Mouse (Mus musculus) MEL (cell line): ENCODE results near the gene Gm20388. TPM values are rescaled to one million over a fixed set of nuclear protein-coding genes. Genes with fewer than 3 reads are reported as not detected.

ENCODE experiments used
- DNase-seq: peaks from one replicate; pipeline ENCODE4 v3.0.0; 2011; ENCODE audit warnings: low read depth, low spot score
- H3K27ac ChIP-seq: 2 replicates; pipeline ENCODE4 v1.5.1; 2012; ENCODE audit warnings: low read depth, mild to moderate bottlenecking, control low read depth, low read length, moderate library complexity; ENCODE audit not compliant: control insufficient read depth
- H3K27me3 ChIP-seq, 2 experiments: fragments of 150-350 bp in 1 of 2; sonication (generic) in 1 of 2; 2 replicates each; pipeline ENCODE4 v1.6.1; 2012; ENCODE audit warnings: low read length in 2 of 2, mild to moderate bottlenecking in 2 of 2, improper control_type of control experiment in 1 of 2, moderate library complexity in 1 of 2; ENCODE audit not compliant: insufficient read depth in 2 of 2, control insufficient read depth in 1 of 2
- H3K36me3 ChIP-seq, 2 experiments: 2 replicates each; pipeline ENCODE4 v1.6.1; 2012 to 2014; ENCODE audit warnings: low read length in 2 of 2, improper control_type of control experiment in 1 of 2, inconsistent platforms in 1 of 2, mild to moderate bottlenecking in 1 of 2; ENCODE audit not compliant: insufficient read depth in 2 of 2, control insufficient read depth in 1 of 2
- H3K4me1 ChIP-seq, 2 experiments: fragments of 150-350 bp in 1 of 2; sonication (generic) in 1 of 2; 2 replicates each; pipeline ENCODE4 v1.6.1; 2012; ENCODE audit warnings: low read length in 2 of 2, improper control_type of control experiment in 1 of 2, mild to moderate bottlenecking in 1 of 2; ENCODE audit not compliant: insufficient read depth in 2 of 2, control insufficient read depth in 1 of 2
- H3K4me3 ChIP-seq, 2 experiments: fragments of 150-350 bp in 1 of 2; sonication (generic) in 1 of 2; 2 replicates each; pipeline ENCODE4 v1.5.1; 2012; ENCODE audit warnings: low read depth in 2 of 2, low read length in 2 of 2, mild to moderate bottlenecking in 2 of 2, moderate library complexity in 2 of 2, control low read depth in 1 of 2, improper control_type of control experiment in 1 of 2; ENCODE audit not compliant: control insufficient read depth in 1 of 2, insufficient read depth in 1 of 2
- H3K79me2 ChIP-seq: 2 replicates; pipeline ENCODE4 v1.6.1; 2012; ENCODE audit warnings: mild to moderate bottlenecking, low read length, moderate library complexity; ENCODE audit not compliant: control insufficient read depth, poor library complexity, insufficient read depth
- H3K9ac ChIP-seq: 2 replicates; pipeline ENCODE4 v1.6.1; 2012; ENCODE audit warnings: low read depth, mild to moderate bottlenecking, control low read depth, low read length, moderate library complexity; ENCODE audit not compliant: control insufficient read depth, poor library complexity, severe bottlenecking
- H3K9me3 ChIP-seq: fragments of 150-350 bp; sonication (generic); replicated peaks from 2 replicates; pipeline ENCODE4 v1.6.1; 2012; ENCODE audit warnings: mild to moderate bottlenecking, low read length, improper control_type of control experiment, moderate library complexity; ENCODE audit not compliant: insufficient read depth
- CHD2 ChIP-seq: IDR thresholded peaks from 2 replicates; pipeline ENCODE4 v1.6.1; 2011; ENCODE audit warnings: low read length, improper control_type of control experiment
- CTCF ChIP-seq, 3 experiments: IDR thresholded peaks in 2 of 3; conservative IDR thresholded peaks in 1 of 3; 2 replicates each; pipeline ENCODE4 v1.5.1; 2011 to 2012; ENCODE audit warnings: low read length in 3 of 3, low read depth in 2 of 3, mild to moderate bottlenecking in 2 of 3, improper control_type of control experiment in 1 of 3, inconsistent platforms in 1 of 3, mixed read lengths in 1 of 3, moderate library complexity in 1 of 3; ENCODE audit not compliant: control insufficient read depth in 1 of 3, insufficient read depth in 1 of 3, poor library complexity in 1 of 3, severe bottlenecking in 1 of 3
- E2F4 ChIP-seq: IDR thresholded peaks from 2 replicates; pipeline ENCODE4 v1.6.1; 2011; ENCODE audit warnings: low read depth, low read length, improper control_type of control experiment, borderline replicate concordance
- ELF1 ChIP-seq: IDR thresholded peaks from 2 replicates; pipeline ENCODE4 v1.6.1; 2014; ENCODE audit warnings: low read depth, mild to moderate bottlenecking, inconsistent platforms, low read length, improper control_type of control experiment, moderate library complexity
- EP300 ChIP-seq, 2 experiments: IDR thresholded peaks; 2 replicates each; pipeline ENCODE4 v1.6.1; 2011; ENCODE audit warnings: improper control_type of control experiment in 2 of 2, low read length in 2 of 2, low read depth in 1 of 2, mild to moderate bottlenecking in 1 of 2
- ETS1 ChIP-seq: IDR thresholded peaks from 2 replicates; pipeline ENCODE4 v1.6.1; 2012; ENCODE audit warnings: low read depth, mild to moderate bottlenecking, inconsistent platforms, low read length, improper control_type of control experiment, moderate library complexity
- GABPA ChIP-seq: IDR thresholded peaks from 2 replicates; pipeline ENCODE4 v1.6.1; 2012; ENCODE audit warnings: low read depth, mild to moderate bottlenecking, inconsistent platforms, low read length, improper control_type of control experiment, moderate library complexity
- GATA1 ChIP-seq: IDR thresholded peaks from 2 replicates; pipeline ENCODE4 v1.6.1; 2011; ENCODE audit warnings: low read depth, low read length, improper control_type of control experiment
- KAT2A ChIP-seq: conservative IDR thresholded peaks from 2 replicates; pipeline ENCODE4 v1.6.1; 2012; ENCODE audit warnings: low read depth, low read length, improper control_type of control experiment, inconsistent platforms
- MAFK ChIP-seq: IDR thresholded peaks from 2 replicates; pipeline ENCODE4 v1.6.1; 2011; ENCODE audit warnings: low read depth, mild to moderate bottlenecking, low read length, improper control_type of control experiment, borderline replicate concordance
- MEF2A ChIP-seq: IDR thresholded peaks from 2 replicates; pipeline ENCODE4 v1.6.1; 2014; ENCODE audit warnings: low read depth, mild to moderate bottlenecking, inconsistent platforms, low read length, improper control_type of control experiment; ENCODE audit not compliant: poor library complexity, insufficient replicate concordance, severe bottlenecking; ENCODE audit errors: extremely low read depth
- MXI1 ChIP-seq: IDR thresholded peaks from 2 replicates; pipeline ENCODE4 v1.6.1; 2011; ENCODE audit warnings: mild to moderate bottlenecking, low read depth, low read length, improper control_type of control experiment
- MYC ChIP-seq: IDR thresholded peaks from 2 replicates; pipeline ENCODE4 v1.6.1; 2011; ENCODE audit warnings: low read depth, mild to moderate bottlenecking, low read length, improper control_type of control experiment, moderate library complexity
- NRF1 ChIP-seq: IDR thresholded peaks from 2 replicates; pipeline ENCODE4 v1.6.1; 2014; ENCODE audit warnings: low read depth, mild to moderate bottlenecking, inconsistent platforms, low read length, improper control_type of control experiment, moderate library complexity; ENCODE audit not compliant: poor library complexity, insufficient read depth, severe bottlenecking
- POLR2A ChIP-seq, 2 experiments: IDR thresholded peaks; 2 replicates each; pipeline ENCODE4 v1.6.1; 2011 to 2012; ENCODE audit warnings: low read length in 2 of 2, mild to moderate bottlenecking in 2 of 2, control low read depth in 1 of 2, improper control_type of control experiment in 1 of 2, low read depth in 1 of 2, moderate library complexity in 1 of 2; ENCODE audit not compliant: control insufficient read depth in 1 of 2, insufficient read depth in 1 of 2, poor library complexity in 1 of 2
- POLR2AphosphoS5 ChIP-seq: IDR thresholded peaks from 2 replicates; pipeline ENCODE4 v1.6.1; 2012; ENCODE audit warnings: low read depth, borderline replicate concordance, mild to moderate bottlenecking, inconsistent platforms, low read length, moderate library complexity, mixed read lengths
- RAD21 ChIP-seq: IDR thresholded peaks from 2 replicates; pipeline ENCODE4 v1.6.1; 2011; ENCODE audit warnings: mild to moderate bottlenecking, low read depth, low read length, improper control_type of control experiment
- SIN3A ChIP-seq: IDR thresholded peaks from 2 replicates; pipeline ENCODE4 v1.6.1; 2012; ENCODE audit warnings: low read length, improper control_type of control experiment, inconsistent platforms
- TAL1 ChIP-seq: IDR thresholded peaks from 2 replicates; pipeline ENCODE4 v1.6.1; 2012; ENCODE audit warnings: mild to moderate bottlenecking, inconsistent platforms, low read length, moderate library complexity, mixed read lengths
- TCF12 ChIP-seq: IDR thresholded peaks from 2 replicates; pipeline ENCODE4 v1.6.1; 2014; ENCODE audit warnings: low read depth, mild to moderate bottlenecking, inconsistent platforms, low read length, improper control_type of control experiment, moderate library complexity
- UBTF ChIP-seq: IDR thresholded peaks from 2 replicates; pipeline ENCODE4 v1.6.1; 2012; ENCODE audit warnings: low read depth, mild to moderate bottlenecking, inconsistent platforms, low read length, improper control_type of control experiment, moderate library complexity, borderline replicate concordance; ENCODE audit not compliant: insufficient read depth
- USF1 ChIP-seq: IDR thresholded peaks from 2 replicates; pipeline ENCODE4 v1.6.1; 2014; ENCODE audit warnings: low read depth, mild to moderate bottlenecking, inconsistent platforms, low read length, improper control_type of control experiment, moderate library complexity
- USF2 ChIP-seq, 2 experiments: IDR thresholded peaks; 2 replicates each; pipeline ENCODE4 v1.6.1; 2011 to 2012; ENCODE audit warnings: improper control_type of control experiment in 2 of 2, low read length in 2 of 2, borderline replicate concordance in 1 of 2, inconsistent platforms in 1 of 2, low read depth in 1 of 2, mild to moderate bottlenecking in 1 of 2; ENCODE audit not compliant: insufficient read depth in 1 of 2
- ZMIZ1 ChIP-seq: IDR thresholded peaks from 2 replicates; pipeline ENCODE4 v1.6.1; 2012; ENCODE audit warnings: low read depth, mild to moderate bottlenecking, inconsistent platforms, low read length, improper control_type of control experiment, moderate library complexity
- ZNF384 ChIP-seq: IDR thresholded peaks from 2 replicates; pipeline ENCODE4 v1.6.1; 2012; ENCODE audit warnings: low read depth, mild to moderate bottlenecking, inconsistent platforms, low read length, improper control_type of control experiment
- polyA plus RNA-seq, 2 experiments: library from polyadenylated mRNA; stranded (reverse) in 1 of 2; unstranded in 1 of 2; fragments of >175 nt in 1 of 2; fragments of >200 nt in 1 of 2; gene quantifications; 2 replicates each; pipeline versions ENCODE4 v1.2.1 to v1.2.4; 2012; ENCODE audit warnings: low replicate concordance in 2 of 2, low read depth in 1 of 2; ENCODE audit not compliant: insufficient read length in 2 of 2, insufficient read depth in 1 of 2, missing spikeins in 1 of 2
- total RNA-seq: library from RNA; depleted of rRNA; stranded (reverse); fragments of 300-350 nt; gene quantifications from 2 replicates; pipeline ENCODE4 v1.2.3, GENCODE M21; 2012

Gm20388 gene
- total and polyA plus RNA-seq, 3 experiments, result 11.1 to 17.8 TPM; not detected in 1

GRCm38 (mm10) chr8:121827726-121828125, 1917.1 kb downstream of the Gm20388 start:
- no peak overlapping the region for H3K4me3 ChIP-seq
- H3K27me3 ChIP-seq, result no peaks in the 10 kb centered on the region
- H3K27ac ChIP-seq, result no peak overlapping the region
- no peaks in the 10 kb centered on the region for H3K9me3 ChIP-seq
- no peak for DNase-seq
- H3K36me3 ChIP-seq, result 0 out of 4 replicates have a peak, but pooled peaks cover 0 to 2% of the 10 kb centered on the region in 2 experiments
- peaks cover 22% of the 10 kb centered on the region for H3K79me2 ChIP-seq
- peaks cover 4 to 17% of the 10 kb centered on the region in 2 experiments; a peak in 3 of 4 replicates for H3K4me1 ChIP-seq
- H3K9ac ChIP-seq, result no peak overlapping the region
- no peak for TF ChIP-seq MYC
- no peak for TF ChIP-seq GABPA
- no peak for TF ChIP-seq TCF12
- TF ChIP-seq SIN3A, result no peak
- no peak for TF ChIP-seq ETS1
- TF ChIP-seq RAD21, result no peak
- TF ChIP-seq MEF2A, result no peak
- no peak for TF ChIP-seq TAL1
- no peak for TF ChIP-seq POLR2AphosphoS5
- no peak for TF ChIP-seq GATA1
- no peak for TF ChIP-seq USF1
- no peak for TF ChIP-seq CTCF (IDR thresholded peaks at IDR 0.05 in 2 of 3, conservative IDR thresholded peaks at IDR 0.05 in 1 of 3; ENCODE audit: control insufficient read depth in 1 of 3, insufficient read depth in 1 of 3, low read depth in 2 of 3, low read length in 3 of 3, poor library complexity in 1 of 3, severe bottlenecking in 1 of 3)
- TF ChIP-seq NRF1, result no peak
- TF ChIP-seq E2F4, result no peak

GRCm38 (mm10) chr8:121828376-121829023, 1917.9 kb downstream of the Gm20388 start:
- DNase-seq, result no peak
- H3K4me1 ChIP-seq, result peaks cover 4 to 17% of the 10 kb centered on the region in 2 experiments; a peak in 3 of 4 replicates
- no peaks in the 10 kb centered on the region for H3K9me3 ChIP-seq
- no peaks in the 10 kb centered on the region for H3K27me3 ChIP-seq
- TF ChIP-seq ZNF384, result no peak
- no peak for TF ChIP-seq UBTF
- TF ChIP-seq ETS1, result no peak
- TF ChIP-seq MAFK, result no peak
- no peak for TF ChIP-seq ZMIZ1
- TF ChIP-seq USF2 (IDR thresholded peaks at IDR 0.05; ENCODE audit: borderline replicate concordance in 1 of 2, insufficient read depth in 1 of 2, low read depth in 1 of 2, low read length in 2 of 2), result no peak
- no peak for TF ChIP-seq POLR2A (IDR thresholded peaks at IDR 0.05; ENCODE audit: control insufficient read depth in 1 of 2, insufficient read depth in 1 of 2, low read depth in 1 of 2, low read length in 2 of 2, poor library complexity in 1 of 2)
- no peak for TF ChIP-seq ELF1
- TF ChIP-seq KAT2A, result no peak
- no peak for TF ChIP-seq CHD2
- TF ChIP-seq MXI1, result no peak
- no peak for TF ChIP-seq EP300 (IDR thresholded peaks at IDR 0.05; ENCODE audit: low read depth in 1 of 2, low read length in 2 of 2)
- TF ChIP-seq, all 39 proteins: peak for 0
- H3K79me2 ChIP-seq, result peaks cover 22% of the 10 kb centered on the region
- H3K4me3 ChIP-seq, result peak overlapping the region; percentile 74 to 75
- H3K9ac ChIP-seq, result peak overlapping the region; percentile 81
- H3K27ac ChIP-seq, result no peak overlapping the region
- H3K36me3 ChIP-seq, result 0 out of 4 replicates have a peak, but pooled peaks cover 0 to 2% of the 10 kb centered on the region in 2 experiments
